Comparison of ENCODE assay signal across 25 mouse cellular contexts in the genomic region with DNA sequence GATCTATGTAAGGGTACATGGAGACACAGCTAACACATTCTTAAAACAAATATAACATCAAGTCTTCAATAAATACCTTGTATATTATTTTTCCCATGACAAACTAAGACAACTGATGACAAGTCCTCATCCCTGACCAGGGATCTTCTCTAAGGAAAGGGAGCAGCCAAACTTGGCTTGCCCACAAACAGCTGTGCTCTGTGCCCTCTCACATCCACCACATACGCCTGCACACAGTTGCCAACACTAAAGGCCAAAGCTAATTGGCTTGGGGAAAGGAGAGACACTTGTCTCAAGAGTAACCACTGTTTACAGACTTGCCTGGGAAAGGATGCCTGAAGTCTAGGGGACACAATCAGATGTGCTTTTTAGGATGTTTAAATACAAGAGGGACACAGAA.
DNase-seq lines count a peak whose midpoint lies in the region; ATAC-seq and TF ChIP-seq lines count a peak whose summit lies in the region.
"Had no signal": no experiment of that assay in that cellular context is flagged by ENCODE, and none has a peak within 500 bp of the region (broad histone marks: within the 10 kb centered on the region; RNA-seq: fewer than 3 reads in every experiment).

No protein-coding gene starts in this region.

- H3K9me3 ChIP-seq in hindbrain, embryonic 10.5 days, result no peaks in the 10 kb centered on the region
- H3K9me3 ChIP-seq in hindbrain, embryonic 11.5 days (ENCODE audit: control insufficient read depth, low read length), result no peaks in the 10 kb centered on the region
- H3K9me3 ChIP-seq in midbrain, embryonic 12.5 days, result no peaks in the 10 kb centered on the region
- no peaks in the 10 kb centered on the region for H3K9me3 ChIP-seq in midbrain, embryonic 14.5 days (ENCODE audit: control insufficient read depth, low read length)
- H3K9me3 ChIP-seq: liver, embryonic 12.5 days had no signal

- TF ChIP-seq POLR2A in myocyte (IDR thresholded peaks at IDR 0.05; ENCODE audit: insufficient read length, low read depth), result no peak

- H3K36me3 ChIP-seq in hindbrain, embryonic 10.5 days, result no peaks in the 10 kb centered on the region
- no peaks in the 10 kb centered on the region for H3K36me3 ChIP-seq in hindbrain, embryonic 11.5 days (ENCODE audit: control insufficient read depth, insufficient read depth, low read length)
- H3K36me3 ChIP-seq in midbrain, embryonic 12.5 days, result no peaks in the 10 kb centered on the region
- no peaks in the 10 kb centered on the region for H3K36me3 ChIP-seq in midbrain, embryonic 14.5 days (ENCODE audit: control insufficient read depth, insufficient read depth, low read length)
- H3K36me3 ChIP-seq in myocyte (ENCODE audit: control insufficient read depth, insufficient read depth), result no peaks in the 10 kb centered on the region
- H3K36me3 ChIP-seq: liver, embryonic 12.5 days had no signal

- no peak for DNase-seq in hindbrain, embryonic 10.5 days (ENCODE audit: low spot score)
- DNase-seq in hindbrain, embryonic 11.5 days (ENCODE audit: low spot score), result no peak
- no peak for DNase-seq in midbrain, embryonic 14.5 days
- DNase-seq in lung, postnatal 10 days, result peak; percentile 45
- DNase-seq in Muller cell, postnatal 12 days (ENCODE audit: inconsistent ontology term), result no peak
- DNase-seq: adrenal gland, postnatal 36 days; cerebellum, adult 18-20 months; cerebellum, postnatal 14 days; gastrocnemius, postnatal 14 days; heart, postnatal 14 days; kidney, adult 8-10 months; kidney, postnatal 4 days; liver, postnatal 0 days; right cerebral cortex, adult 18-20 months; spleen, adult 18-20 months; thymus, postnatal 14 days had no signal

- no peak overlapping the region for H3K9ac ChIP-seq in hindbrain, embryonic 11.5 days (ENCODE audit: low read depth, low read length)
- H3K9ac ChIP-seq in midbrain, embryonic 12.5 days (replicated peaks), result no peak overlapping the region
- H3K9ac ChIP-seq in midbrain, embryonic 14.5 days (replicated peaks; ENCODE audit: low read length), result no peak overlapping the region
- H3K9ac ChIP-seq: liver, embryonic 12.5 days; liver, postnatal 0 days had no signal

- H3K4me3 ChIP-seq in hindbrain, embryonic 10.5 days, result no peak overlapping the region
- H3K4me3 ChIP-seq in hindbrain, embryonic 11.5 days (ENCODE audit: low read depth, low read length), result no peak overlapping the region
- H3K4me3 ChIP-seq in midbrain, embryonic 12.5 days, result no peak overlapping the region
- no peak overlapping the region for H3K4me3 ChIP-seq in midbrain, embryonic 14.5 days (replicated peaks; ENCODE audit: low read depth, low read length)
- H3K4me3 ChIP-seq in myocyte, result no peak overlapping the region
- H3K4me3 ChIP-seq: erythroblast, embryonic 14.5 days; liver, embryonic 12.5 days had no signal

- H3K4me2 ChIP-seq in hindbrain, embryonic 11.5 days (replicated peaks; ENCODE audit: low read depth, low read length), result no peak overlapping the region
- no peak overlapping the region for H3K4me2 ChIP-seq in midbrain, embryonic 12.5 days (replicated peaks)
- no peak overlapping the region for H3K4me2 ChIP-seq in midbrain, embryonic 14.5 days (ENCODE audit: low read length)
- H3K4me2 ChIP-seq in myocyte (ENCODE audit: low read depth), result no peak overlapping the region
- H3K4me2 ChIP-seq: liver, embryonic 12.5 days had no signal

- WGBS in hindbrain, embryonic 10.5 days, result 80% methylated on average over 1 of the region's 1 CpGs
- 73% methylated on average over 1 of the region's 1 CpGs for WGBS in hindbrain, embryonic 11.5 days
- 74% methylated on average over 1 of the region's 1 CpGs for WGBS in midbrain, embryonic 12.5 days
- 76% methylated on average over 1 of the region's 1 CpGs for WGBS in midbrain, embryonic 14.5 days

- no peak overlapping the region for H3ac ChIP-seq in myocyte (ENCODE audit: control insufficient read depth, insufficient read length)

- no peak for ATAC-seq in hindbrain, embryonic 11.5 days (ENCODE audit: low FRiP score)
- ATAC-seq in midbrain, embryonic 12.5 days (ENCODE audit: low FRiP score, low read depth), result no peak
- ATAC-seq in midbrain, embryonic 14.5 days (ENCODE audit: low FRiP score, low TSS enrichment), result no peak
- ATAC-seq: CD4-positive, CD25-positive, alpha-beta regulatory T cell, adult 4 months; forebrain, embryonic 14.5 days; intestine, embryonic 16.5 days; liver, embryonic 12.5 days; liver, postnatal 0 days had no signal

- no peaks in the 10 kb centered on the region for H3K79me2 ChIP-seq in myocyte (ENCODE audit: control insufficient read depth, insufficient read depth)

- peaks cover 41% of the 10 kb centered on the region for H3K4me1 ChIP-seq in hindbrain, embryonic 10.5 days (replicated peaks)
- H3K4me1 ChIP-seq in hindbrain, embryonic 11.5 days (replicated peaks; ENCODE audit: control insufficient read depth, insufficient read depth, low read length), result no peaks in the 10 kb centered on the region
- peaks cover 25% of the 10 kb centered on the region for H3K4me1 ChIP-seq in midbrain, embryonic 12.5 days
- peaks cover 19% of the 10 kb centered on the region for H3K4me1 ChIP-seq in midbrain, embryonic 14.5 days (ENCODE audit: control insufficient read depth, insufficient read depth, low read length)
- H3K4me1 ChIP-seq: liver, embryonic 12.5 days had no signal

- no peaks in the 10 kb centered on the region for H3K27me3 ChIP-seq in hindbrain, embryonic 10.5 days (ENCODE audit: insufficient read depth, poor library complexity, severe bottlenecking)
- no peaks in the 10 kb centered on the region for H3K27me3 ChIP-seq in hindbrain, embryonic 11.5 days (ENCODE audit: control insufficient read depth, insufficient read depth, low read length)
- H3K27me3 ChIP-seq in midbrain, embryonic 12.5 days, result no peaks in the 10 kb centered on the region
- no peaks in the 10 kb centered on the region for H3K27me3 ChIP-seq in midbrain, embryonic 14.5 days (ENCODE audit: control insufficient read depth, insufficient read depth, low read length)
- no peaks in the 10 kb centered on the region for H3K27me3 ChIP-seq in myocyte (ENCODE audit: control insufficient read depth, insufficient read depth, insufficient read length)
- H3K27me3 ChIP-seq: liver, embryonic 12.5 days had no signal

- H3K27ac ChIP-seq in hindbrain, embryonic 10.5 days, result peak overlapping the region; percentile 85
- no peak overlapping the region for H3K27ac ChIP-seq in hindbrain, embryonic 11.5 days (ENCODE audit: low read depth, low read length)
- H3K27ac ChIP-seq in midbrain, embryonic 12.5 days (replicated peaks), result 0 out of 2 replicates have a peak overlapping the region, but pooled peaks have one; percentile 15
- H3K27ac ChIP-seq in midbrain, embryonic 14.5 days (replicated peaks; ENCODE audit: low read depth, low read length), result no peak overlapping the region
- H3K27ac ChIP-seq: kidney, postnatal 0 days; liver, embryonic 12.5 days; macrophage had no signal

TF ChIP-seq in myocyte, 11 proteins besides CTCF, POLR2A, EP300 and RAD21:
- TF ChIP-seq SRF (IDR thresholded peaks at IDR 0.05; ENCODE audit: control insufficient read depth, insufficient read length, low read depth) (no peak), TCF3 (IDR thresholded peaks at IDR 0.05; ENCODE audit: insufficient read length, low read depth) (peak; percentile 64), POLR2AphosphoS2 (IDR thresholded peaks at IDR 0.05; ENCODE audit: insufficient read length, low read depth) (no peak), MAX (IDR thresholded peaks at IDR 0.05; ENCODE audit: low read depth) (no peak), CEBPB (IDR thresholded peaks at IDR 0.05; ENCODE audit: insufficient read depth, poor library complexity, severe bottlenecking) (no peak), REST (IDR thresholded peaks at IDR 0.05; ENCODE audit: insufficient read depth, insufficient read length) (no peak), USF1 (IDR thresholded peaks at IDR 0.05; ENCODE audit: low read depth) (no peak), MYOD1 (IDR thresholded peaks at IDR 0.05; ENCODE audit: control insufficient read depth in 1 of 3, insufficient read length in 2 of 3, low read depth in 2 of 3) (peak in 2 of 3 experiments; percentile 88 to 94), E2F4 (IDR thresholded peaks at IDR 0.05; ENCODE audit: insufficient read depth) (no peak), TCF12 (IDR thresholded peaks at IDR 0.05; ENCODE audit: insufficient read depth, poor library complexity, severe bottlenecking) (peak; percentile 72), MYOG (IDR thresholded peaks at IDR 0.05; ENCODE audit: control insufficient read depth in 1 of 3, insufficient read depth in 1 of 3, insufficient read length in 2 of 3, low read depth in 2 of 3) (peak; percentile 59 to 95 (median 93))
TF ChIP-seq in myocyte: peak in this region for 4.

Comparison
In these comparisons a context has a peak if more than half of its experiments do, and no peak if none do; other contexts are left out.
1. H3K27ac ChIP-seq: peak in hindbrain, embryonic 10.5 days (single experiment) and midbrain, embryonic 12.5 days (single experiment); none in hindbrain, embryonic 11.5 days (single experiment) and midbrain, embryonic 14.5 days (single experiment).